Mouse (Mus musculus) layer of hippocampus, adult 8-10 months (tissue): Measurements from ENCODE around the gene Gm10945. TPM values are rescaled to one million over a fixed set of nuclear protein-coding genes. Genes with fewer than 3 reads are reported as not detected.

Experiments
- DNase-seq, 2 experiments: peaks; one replicate each; pipeline ENCODE4 v3.0.0; 2022; ENCODE audit warnings: low spot score in 2 of 2
- total RNA-seq, 4 experiments: library from RNA; stranded (reverse); gene quantifications; 2 replicates each; pipeline ENCODE4 v1.2.4; 2022

The Gm10945 gene
- not detected for total RNA-seq

DNA sequence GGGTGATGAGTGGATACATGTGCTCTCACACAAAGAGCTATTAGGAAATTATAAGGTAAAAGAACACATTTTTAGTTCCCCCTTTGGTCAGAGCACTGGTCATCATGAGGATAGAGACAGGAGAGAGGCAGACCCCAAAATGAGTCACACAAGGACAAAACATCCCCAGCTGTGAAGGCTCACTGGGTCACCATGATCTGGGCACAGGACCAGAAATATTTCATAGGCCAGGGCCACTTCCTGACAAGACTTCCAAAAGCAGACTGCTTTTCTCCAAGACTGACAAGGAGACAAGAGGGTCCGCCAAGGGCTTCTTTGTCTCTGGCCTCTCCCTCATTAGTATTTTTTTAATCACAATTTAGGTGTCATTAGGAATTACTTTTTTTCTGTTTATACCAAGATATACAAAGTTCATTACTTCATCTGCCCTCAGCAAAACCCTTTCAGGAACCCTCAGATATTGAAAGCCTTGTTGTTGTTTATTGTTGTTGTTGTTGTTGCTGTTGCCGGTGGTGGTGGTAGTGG is at the start of gene Gm10945:
Gene Gm10945 (minus strand): TSS at position 475 of the 525 bp plus-strand sequence.
- no peak for DNase-seq

DNA sequence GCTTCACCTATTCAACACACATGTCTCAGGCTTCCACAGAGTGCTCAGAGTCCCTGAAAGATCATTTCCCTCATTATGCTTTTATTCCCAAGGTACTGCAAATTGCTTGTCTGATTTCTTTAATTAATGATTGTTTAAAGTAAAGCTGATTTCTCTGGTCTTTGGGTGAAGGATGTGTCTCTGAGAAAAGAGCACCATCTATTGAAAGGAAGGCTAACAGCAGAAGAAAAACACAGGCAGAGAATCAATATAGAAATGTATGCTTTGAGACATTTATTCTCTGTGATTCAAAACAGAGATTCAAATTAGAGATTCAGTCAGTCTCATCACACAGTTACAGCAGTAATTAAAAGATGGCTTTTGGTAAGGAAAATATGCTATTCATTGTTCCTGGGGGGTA is 28.7 kb upstream of the Gm10945 start:
- DNase-seq = no peak

- DNase-seq = no peak
Measured at GRCm38 (mm10) chr10:6788517-6789237, 27.1 kb upstream of the Gm10945 start.

GRCm38 (mm10) chr10:6758206-6758605 is 3.4 kb downstream of the Gm10945 start, which contains the start of gene Oprm1:
Gene Oprm1, plus strand, starts transcription at chr10:6758506.
- no peak for DNase-seq

DNA sequence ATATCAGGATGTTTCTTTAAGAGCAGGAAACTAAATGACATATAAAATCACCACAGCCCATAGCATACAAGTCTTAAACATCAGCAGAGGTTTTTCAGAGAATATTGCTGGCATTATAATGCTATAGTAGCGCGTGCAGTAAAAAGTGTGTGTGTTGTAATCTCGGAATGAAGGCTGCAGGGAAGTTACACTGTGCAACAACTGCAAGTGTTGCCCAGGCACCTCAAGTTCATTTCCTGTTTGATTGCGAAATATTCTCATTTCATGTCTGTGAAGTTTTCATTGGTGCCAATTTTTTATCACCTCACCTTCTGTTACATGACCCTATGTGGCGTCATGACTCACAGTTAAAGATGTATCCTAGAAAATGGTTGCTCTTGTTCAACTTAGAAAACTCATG is 8.2 kb downstream of the Gm10945 start:
- DNase-seq = no peak

GRCm38 (mm10) chr10:6728469-6728868 is 33.1 kb downstream of the Gm10945 start:
- no peak for DNase-seq

DNA sequence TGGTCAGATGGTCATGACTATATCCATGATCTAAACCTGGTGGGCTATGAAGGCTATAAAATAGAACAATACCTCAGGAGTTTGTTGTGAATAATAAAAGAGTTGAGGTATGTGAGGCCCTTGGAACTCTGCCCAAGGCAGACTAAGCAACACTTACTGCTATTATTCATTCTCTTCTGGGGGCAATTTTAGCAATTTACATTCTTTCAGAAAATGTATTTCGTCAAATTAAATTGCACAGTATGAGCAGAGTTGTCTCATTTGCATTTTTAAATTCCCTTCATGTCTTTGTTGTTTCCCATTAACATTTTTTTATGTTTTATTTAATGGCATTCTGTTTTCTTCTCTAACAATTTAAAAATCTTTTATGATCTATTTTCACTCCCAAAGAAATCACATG is 37.8 kb downstream of the Gm10945 start:
- DNase-seq = no peak

DNA sequence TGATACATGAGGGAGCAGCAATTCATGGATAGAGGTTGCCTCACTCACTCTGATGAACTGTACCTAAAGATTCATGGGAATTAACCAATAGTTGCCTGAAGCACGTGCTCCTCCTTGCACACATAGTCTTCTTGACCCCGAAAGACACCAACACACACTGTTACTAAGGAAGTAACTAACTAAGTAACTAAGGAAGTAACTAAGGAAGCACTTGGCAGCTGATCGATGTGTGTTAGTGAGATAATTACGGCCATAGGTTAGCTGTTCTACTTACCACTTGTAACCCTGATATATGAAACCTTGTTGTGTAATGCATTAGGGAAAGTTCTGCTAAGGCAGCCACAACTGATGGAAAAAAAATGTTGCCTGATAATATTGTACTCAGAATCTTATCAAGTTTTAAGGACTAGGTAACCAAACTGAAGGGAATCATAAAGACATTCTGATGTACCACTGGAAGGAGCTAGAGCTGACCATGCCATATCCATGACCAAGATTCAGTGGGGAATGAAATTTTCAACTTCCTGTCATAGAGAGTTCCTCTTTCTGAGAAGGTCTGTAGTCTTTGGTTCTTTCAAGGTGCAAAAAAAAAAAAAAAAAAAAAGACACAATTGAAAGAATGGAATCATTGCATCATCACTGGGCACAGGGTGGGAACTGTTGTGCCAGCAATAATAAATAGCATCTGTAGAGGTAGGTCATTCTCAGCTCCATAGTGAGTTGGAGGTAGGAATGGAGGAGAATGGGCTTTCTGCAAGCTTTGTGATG is 44.2 kb downstream of the Gm10945 start:
- DNase-seq = no peak

DNA sequence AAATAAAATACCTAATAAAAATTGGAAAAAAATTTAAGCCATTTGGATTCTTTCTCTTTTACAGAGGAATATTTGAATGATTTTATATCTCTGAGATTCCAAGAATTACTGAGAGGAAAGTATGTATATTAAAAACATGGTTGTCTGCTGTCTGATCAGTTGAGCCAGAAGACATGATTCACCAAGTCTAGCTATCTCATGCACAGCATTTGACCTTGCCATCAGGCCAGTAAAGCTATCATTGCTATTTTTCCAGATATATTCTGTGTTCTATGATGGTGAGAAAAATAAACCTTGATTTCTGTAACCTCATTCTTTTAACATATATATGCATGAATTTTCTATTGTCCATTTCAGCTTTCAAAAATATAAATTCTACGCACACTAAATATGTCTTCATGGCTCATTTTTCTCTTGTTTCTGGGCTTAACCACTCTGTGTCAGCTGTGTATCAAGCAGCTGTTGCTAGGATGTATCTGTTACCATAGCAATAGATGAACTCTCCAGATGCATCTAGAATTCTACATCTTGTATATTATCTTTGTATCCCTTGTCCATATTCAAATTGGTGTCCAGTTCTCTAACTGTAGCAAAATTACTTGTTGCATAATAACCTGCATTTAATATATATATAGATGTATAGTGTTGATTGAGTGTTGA is 56.2 kb downstream of the Gm10945 start:
- no peak for DNase-seq

GRCm38 (mm10) chr10:6694218-6694850 is 67.2 kb downstream of the Gm10945 start:
- peak; percentile 38 to 56 for DNase-seq

Other genes starting within 250 kb of the Gm10945 start
- 1 to 10 TPM; 3.4 to 7.9 (median 6.3) TPM for gene Oprm1, start 3.3 kb downstream of the Gm10945 start, total RNA-seq